Mouse (Mus musculus) liver, embryonic 14.5 days (tissue): ENCODE measurements around the gene Samd4. TPM values are rescaled to one million over a fixed set of nuclear protein-coding genes. Genes with fewer than 3 reads are reported as not detected.

ENCODE experiments used
- ATAC-seq: fragments of 200-750 bp; cut with Nextera tagmentation; 2 replicates; pipeline ENCODE4 v1.8.0; 2017; ENCODE audit warnings: moderate number of reproducible peaks, mild to moderate bottlenecking, moderate library complexity; ENCODE audit not compliant: insufficient read depth
- DNase-seq, 3 experiments: peaks; one replicate each; pipeline ENCODE4 v3.0.0-alpha.2; 2012 to 2013; ENCODE audit warnings: low read depth in 3 of 3, low spot score in 3 of 3
- H3K27ac ChIP-seq: fragments of 300-500 bp; sonication (generic); 2 replicates; pipeline ENCODE4 v1.5.1; 2014; ENCODE audit warnings: moderate library complexity, mild to moderate bottlenecking, control low read depth, inconsistent platforms
- H3K27me3 ChIP-seq: fragments of 300-500 bp; sonication (generic); 2 replicates; pipeline ENCODE4 v1.6.1; 2014; ENCODE audit warnings: mild to moderate bottlenecking, low read length, moderate library complexity; ENCODE audit not compliant: control insufficient read depth, insufficient read depth
- H3K36me3 ChIP-seq: fragments of 300-500 bp; sonication (generic); replicated peaks from 2 replicates; pipeline ENCODE4 v1.6.1; 2014; ENCODE audit warnings: low read depth; ENCODE audit not compliant: control insufficient read depth, insufficient read depth
- H3K4me1 ChIP-seq, 2 experiments: fragments of 200-500 bp in 1 of 2; fragments of 300-500 bp in 1 of 2; sonication (generic) in 1 of 2; replicated peaks; 2 replicates each; pipeline ENCODE4 v1.6.1; 2012 to 2014; ENCODE audit warnings: antibody characterized with exemption in 1 of 2, inconsistent platforms in 1 of 2, low read length in 1 of 2; ENCODE audit not compliant: control insufficient read depth in 2 of 2, insufficient read depth in 2 of 2
- H3K4me2 ChIP-seq: fragments of 300-500 bp; sonication (generic); 2 replicates; pipeline ENCODE4 v1.6.1; 2014; ENCODE audit warnings: low read depth, mild to moderate bottlenecking, control low read depth, moderate library complexity
- H3K4me3 ChIP-seq, 2 experiments: fragments of 200-500 bp in 1 of 2; fragments of 300-500 bp in 1 of 2; sonication (generic) in 1 of 2; 2 replicates each; pipeline ENCODE4 v1.5.1; 2012 to 2014; ENCODE audit warnings: low read depth in 2 of 2, low read length in 2 of 2, mild to moderate bottlenecking in 2 of 2, control low read depth in 1 of 2, inconsistent platforms in 1 of 2, moderate library complexity in 1 of 2; ENCODE audit not compliant: insufficient read depth in 1 of 2
- H3K9ac ChIP-seq: fragments of 300-500 bp; sonication (generic); replicated peaks from 2 replicates; pipeline ENCODE4 v1.6.1; 2014; ENCODE audit warnings: mild to moderate bottlenecking, control low read depth, moderate library complexity
- H3K9me3 ChIP-seq: fragments of 300-500 bp; sonication (generic); 2 replicates; pipeline ENCODE4 v1.6.1; 2016; ENCODE audit warnings: low read length, mixed read lengths; ENCODE audit not compliant: control insufficient read depth
- CTCF ChIP-seq: IDR thresholded peaks from 2 replicates; pipeline ENCODE4 v1.5.1; 2016; ENCODE audit warnings: antibody characterized with exemption, low read depth, control low read depth
- EP300 ChIP-seq: IDR thresholded peaks from 2 replicates; pipeline ENCODE4 v1.6.1; 2016; ENCODE audit warnings: antibody characterized with exemption, low read depth
- WGBS: fragments of 180-500 bp; shearing (Covaris S2); extraction: QIAGEN DNeasy Blood & Tissue Kit; methylation state at CpG from one replicate; pipeline ENCODE4 v1.1.7; 2014; ENCODE audit not compliant: insufficient replicate concordance; 5-methylcytosine and 5-hydroxymethylcytosine counted together
- polyA plus RNA-seq, 2 experiments: library from polyadenylated mRNA; depleted of rRNA in 1 of 2; stranded (reverse) in 1 of 2; unstranded in 1 of 2; fragments of >200 nt; fragmentation: Nextera tagmentation in 1 of 2; extraction: Ambion mirVana in 1 of 2; gene quantifications; 2 replicates each; pipeline versions ENCODE4 v1.2.1 to v1.2.3; 2012 to 2014

The Samd4 gene
- polyA plus RNA-seq, 2 experiments = 0.19 to 0.39 TPM

GRCm38 (mm10) chr14:46959166-46959721, 76.6 kb downstream of the Samd4 start:
- DNase-seq (no peak), ATAC-seq (no peak)
- no peak for TF ChIP-seq EP300
- no peak for TF ChIP-seq CTCF
- H3K4me3 ChIP-seq = no peak overlapping the region
- H3K36me3 ChIP-seq = no peaks in the 10 kb centered on the region
- H3K9me3 ChIP-seq = no peaks in the 10 kb centered on the region
- H3K27me3 ChIP-seq = no peaks in the 10 kb centered on the region
- H3K9ac ChIP-seq = no peak overlapping the region
- H3K27ac ChIP-seq = no peak overlapping the region
- 61% methylated on average over 7 of the region's 7 CpGs for WGBS
- H3K4me1 ChIP-seq = 0 out of 4 replicates have a peak, but pooled peaks cover 0 to 1% of the 10 kb centered on the region in 2 experiments
- no peak overlapping the region for H3K4me2 ChIP-seq

GRCm38 (mm10) chr14:46959831-46960230, 77.2 kb downstream of the Samd4 start:
- Histone ChIP-seq H3K4me2 (no peak overlapping the region), H3K36me3 (no peaks in the 10 kb centered on the region), H3K4me3 (no peak overlapping the region), H3K27me3 (no peaks in the 10 kb centered on the region), H3K27ac (no peak overlapping the region), H3K4me1 (0 out of 4 replicates have a peak, but pooled peaks cover 0 to 1% of the 10 kb centered on the region in 2 experiments), H3K9me3 (no peaks in the 10 kb centered on the region), H3K9ac (no peak overlapping the region)
- TF ChIP-seq CTCF = no peak
- no peak for TF ChIP-seq EP300
- no peak for ATAC-seq
- DNase-seq = no peak
- WGBS = 64% methylated on average over 2 of the region's 2 CpGs

- no peak for TF ChIP-seq CTCF
- TF ChIP-seq EP300 = no peak
- Histone ChIP-seq H3K4me1 (no peaks in the 10 kb centered on the region), H3K27me3 (no peaks in the 10 kb centered on the region), H3K36me3 (no peaks in the 10 kb centered on the region), H3K4me3 (no peak overlapping the region), H3K27ac (no peak overlapping the region), H3K9me3 (no peaks in the 10 kb centered on the region), H3K9ac (no peak overlapping the region), H3K4me2 (no peak overlapping the region)
- ATAC-seq = no peak
- DNase-seq = no peak
- 53% methylated on average over 5 of the region's 5 CpGs for WGBS
Measured at GRCm38 (mm10) chr14:46962832-46963231, 80.2 kb downstream of the Samd4 start.

GRCm38 (mm10) chr14:46964074-46964872, 81.6 kb downstream of the Samd4 start:
- 69% methylated on average over 2 of the region's 2 CpGs for WGBS

GRCm38 (mm10) chr14:46966206-46966605, 83.6 kb downstream of the Samd4 start:
- Histone ChIP-seq H3K9ac (no peak overlapping the region), H3K36me3 (no peaks in the 10 kb centered on the region), H3K4me1 (no peaks in the 10 kb centered on the region), H3K4me3 (no peak overlapping the region), H3K27ac (no peak overlapping the region), H3K27me3 (no peaks in the 10 kb centered on the region; the same call in 1 of the 2 replicates), H3K4me2 (no peak overlapping the region), H3K9me3 (no peaks in the 10 kb centered on the region)
- ATAC-seq = no peak
- TF ChIP-seq CTCF = no peak
- TF ChIP-seq EP300 = no peak
- 39% methylated on average over 10 of the region's 10 CpGs for WGBS
- DNase-seq = no peak

More at GRCm38 (mm10) chr14:46964074-46964872, 81.6 kb downstream of the Samd4 start:
- no peaks in the 10 kb centered on the region for H3K4me1 ChIP-seq
- ATAC-seq (no peak), DNase-seq (no peak)
- no peaks in the 10 kb centered on the region; the same call in 1 of the 2 replicates for H3K27me3 ChIP-seq
- TF ChIP-seq CTCF (no peak), EP300 (no peak)
- no peaks in the 10 kb centered on the region for H3K36me3 ChIP-seq
- no peak overlapping the region for H3K4me3 ChIP-seq
- H3K27ac ChIP-seq = no peak overlapping the region
- H3K9ac ChIP-seq = no peak overlapping the region
- no peak overlapping the region for H3K4me2 ChIP-seq
- H3K9me3 ChIP-seq = no peaks in the 10 kb centered on the region
